Mouse (Mus musculus) erythroid progenitor cell, adult 5-6 weeks (primary cell): Measurements from ENCODE around the gene Plcb2. TPM values are rescaled to one million over a fixed set of nuclear protein-coding genes. Genes with fewer than 3 reads are reported as not detected.

Experiments
- ATAC-seq: replicated peaks from 2 replicates; pipeline ENCODE4 v1.8.0; 2016; ENCODE audit warnings: moderate number of reproducible peaks, mild to moderate bottlenecking, moderate TSS enrichment, inconsistent platforms; ENCODE audit not compliant: poor library complexity, low FRiP score, severe bottlenecking
- total RNA-seq, 2 experiments: library from RNA; stranded (forward) in 1 of 2; stranded (reverse) in 1 of 2; fragments of 150-400 nt in 1 of 2; fragments of 186-747, 209-891 nt in 1 of 2; gene quantifications; 2 replicates each; pipeline versions ENCODE4 v1.2.3 to v1.2.4; 2015 to 2017; ENCODE audit warnings: low replicate concordance in 2 of 2

Plcb2 gene
- total RNA-seq, 2 experiments from 2014 or later: 9.8 to 14.3 TPM

- ATAC-seq: peak; percentile 45; the same call in 1 of the 2 replicates
These were observed 32.5 kb downstream of the Plcb2 start for GRCm38 (mm10) chr2:118695677-118696232.

- ATAC-seq: no peak
These were observed 34.8 kb downstream of the Plcb2 start for GRCm38 (mm10) chr2:118693370-118693966.

GRCm38 (mm10) chr2:118689875-118690274, 38.4 kb downstream of the Plcb2 start:
- ATAC-seq: no peak

- no peak for ATAC-seq
These were observed 40.4 kb downstream of the Plcb2 start for GRCm38 (mm10) chr2:118687791-118688190.

GRCm38 (mm10) chr2:118686693-118687092, 41.5 kb downstream of the Plcb2 start:
- no peak for ATAC-seq

GRCm38 (mm10) chr2:118685088-118685487, 43.1 kb downstream of the Plcb2 start:
- no peak for ATAC-seq

- no peak for ATAC-seq
These were observed 45.5 kb downstream of the Plcb2 start for GRCm38 (mm10) chr2:118682544-118683260.

GRCm38 (mm10) chr2:118680926-118681325, 47.3 kb downstream of the Plcb2 start:
- ATAC-seq: no peak

GRCm38 (mm10) chr2:118679577-118679976, 48.7 kb downstream of the Plcb2 start:
- ATAC-seq: no peak

- ATAC-seq: no peak
These were observed 50.4 kb downstream of the Plcb2 start for GRCm38 (mm10) chr2:118677817-118678216.

- no peak for ATAC-seq
These were observed 51.1 kb downstream of the Plcb2 start for GRCm38 (mm10) chr2:118676839-118677741.

- no peak for ATAC-seq
These were observed 53.7 kb downstream of the Plcb2 start for GRCm38 (mm10) chr2:118674500-118674899.

- no peak for ATAC-seq
These were observed 54.4 kb downstream of the Plcb2 start for GRCm38 (mm10) chr2:118673686-118674465.

- ATAC-seq: no peak
These were observed 56.5 kb downstream of the Plcb2 start for GRCm38 (mm10) chr2:118671728-118672127.

GRCm38 (mm10) chr2:118669785-118670184, 58.5 kb downstream of the Plcb2 start:
- ATAC-seq: no peak

- no peak for ATAC-seq
These were observed 59.0 kb downstream of the Plcb2 start for GRCm38 (mm10) chr2:118669245-118669644.

- no peak for ATAC-seq
These were observed 61.1 kb downstream of the Plcb2 start for GRCm38 (mm10) chr2:118667181-118667580.

- ATAC-seq: no peak
These were observed 62.6 kb downstream of the Plcb2 start for GRCm38 (mm10) chr2:118665616-118666015.

GRCm38 (mm10) chr2:118664975-118665516, 63.2 kb downstream of the Plcb2 start:
- ATAC-seq: no peak
